Mouse (Mus musculus) cerebellum, postnatal 4 days (tissue): Measurements from ENCODE around the gene Igfbp6.
"Not testable (repeated sequence)": the region's sequence is repeated elsewhere in the genome, so short reads cannot be mapped to it uniquely, and the experiment has no call there.

ENCODE experiments used
- DNase-seq, 2 experiments: peaks; one replicate each; pipeline ENCODE4 v3.0.0; 2022; ENCODE audit warnings: low spot score in 2 of 2, mixed read lengths in 1 of 2

Igfbp6 gene

DNA sequence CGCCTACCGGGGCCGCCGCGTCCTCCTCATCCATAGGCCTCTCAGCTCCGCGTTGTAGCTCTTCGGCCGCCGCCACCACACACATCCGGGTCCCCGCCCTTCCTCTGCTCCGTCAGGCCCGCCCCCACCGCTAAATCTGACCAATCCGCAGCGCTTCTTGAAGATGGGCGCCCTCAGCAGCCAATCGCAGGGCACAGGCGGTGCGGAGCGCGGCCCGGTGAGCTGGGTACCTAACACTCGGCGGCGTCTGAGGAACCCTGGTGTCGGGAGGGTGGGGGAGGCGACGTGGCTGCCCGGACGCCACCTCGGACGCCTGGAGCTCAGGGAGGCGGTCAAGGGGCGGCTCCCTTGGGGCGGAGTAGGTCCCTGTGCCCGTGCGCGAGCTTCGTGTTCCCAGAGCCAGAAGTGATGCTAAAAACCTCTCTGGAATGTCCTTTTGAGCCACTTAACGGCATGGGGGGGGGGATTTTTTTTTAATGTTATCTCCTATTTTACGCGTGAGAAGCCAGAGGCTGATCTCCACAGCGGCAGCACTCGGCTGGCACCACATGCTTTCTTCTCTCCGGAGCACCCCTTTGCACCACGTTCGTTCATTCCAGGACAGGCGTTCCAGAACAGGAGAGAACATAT, 7.9 kb upstream of the Igfbp6 start, which contains the start of gene Spryd3:
TSS of gene Spryd3 (minus strand) at position 106 of the 630 bp plus-strand sequence.
- DNase-seq: peak; percentile 97 to 99

DNA sequence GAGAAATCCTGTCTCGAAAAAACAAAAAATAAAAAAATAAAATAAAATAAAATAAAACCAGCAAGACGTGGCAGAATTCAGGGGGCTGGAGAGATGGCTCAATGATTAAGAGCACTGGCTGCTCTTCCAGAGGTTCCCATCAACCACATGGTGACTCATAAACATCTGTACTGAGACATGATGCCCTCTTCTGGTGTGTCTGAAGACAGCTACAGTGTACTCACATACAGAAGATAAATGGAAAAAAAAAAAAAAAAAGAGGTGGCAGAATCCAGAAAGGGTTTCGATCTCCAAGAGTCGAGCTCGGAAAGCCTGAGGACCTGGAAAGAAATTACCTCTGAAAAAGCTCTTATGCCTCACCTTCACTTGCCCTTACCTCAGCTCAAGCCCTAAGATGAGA, 3.0 kb upstream of the Igfbp6 start:
- DNase-seq: no peak

DNA sequence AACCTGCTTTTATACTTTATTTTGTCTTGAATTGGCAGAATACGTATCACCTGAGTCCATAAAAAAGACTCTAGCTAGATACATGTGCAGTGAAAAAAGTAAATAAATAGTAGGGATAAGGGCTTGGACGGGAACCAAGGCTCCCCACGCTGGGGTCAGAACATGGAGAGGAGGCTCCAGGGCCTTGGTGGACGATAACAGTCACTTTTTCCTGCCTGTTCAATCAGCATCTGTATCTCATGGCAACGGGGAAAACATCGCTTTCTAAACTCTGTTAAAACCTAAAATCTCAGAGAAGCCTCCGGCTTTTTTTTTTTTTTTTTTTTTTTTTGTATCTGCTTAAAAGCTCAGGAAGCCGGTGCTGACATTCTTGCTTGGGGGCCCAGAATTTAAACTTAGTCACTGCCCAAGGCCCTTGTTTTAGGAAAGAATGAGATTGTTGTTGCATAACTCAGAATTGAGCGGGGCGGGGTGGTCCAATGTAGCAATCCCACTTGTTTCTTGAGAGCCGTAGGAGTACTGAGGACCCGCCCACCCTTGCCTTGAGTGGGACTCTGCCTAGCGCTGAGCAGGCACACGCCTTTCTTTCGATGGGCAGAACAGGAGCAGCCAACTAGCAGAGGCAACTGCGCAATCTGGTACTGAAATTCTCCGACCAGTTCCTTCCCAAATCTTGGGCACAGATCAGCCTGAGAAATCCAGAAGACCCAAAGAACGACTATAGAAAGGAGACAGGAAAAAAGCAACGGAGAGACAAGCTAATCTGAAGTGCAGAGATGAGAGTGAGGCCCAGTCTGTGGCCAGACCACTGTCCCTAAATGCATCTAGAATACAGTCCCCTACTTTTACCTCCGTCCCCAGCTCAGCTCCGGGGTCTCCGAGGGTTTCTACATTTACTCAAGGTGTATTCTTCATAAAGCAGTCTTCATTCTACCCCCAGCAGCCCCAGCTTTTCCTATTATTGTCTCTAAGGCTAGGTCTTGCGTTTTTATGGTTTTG, 949 bp upstream of the Igfbp6 start:
- DNase-seq: no peak

DNA sequence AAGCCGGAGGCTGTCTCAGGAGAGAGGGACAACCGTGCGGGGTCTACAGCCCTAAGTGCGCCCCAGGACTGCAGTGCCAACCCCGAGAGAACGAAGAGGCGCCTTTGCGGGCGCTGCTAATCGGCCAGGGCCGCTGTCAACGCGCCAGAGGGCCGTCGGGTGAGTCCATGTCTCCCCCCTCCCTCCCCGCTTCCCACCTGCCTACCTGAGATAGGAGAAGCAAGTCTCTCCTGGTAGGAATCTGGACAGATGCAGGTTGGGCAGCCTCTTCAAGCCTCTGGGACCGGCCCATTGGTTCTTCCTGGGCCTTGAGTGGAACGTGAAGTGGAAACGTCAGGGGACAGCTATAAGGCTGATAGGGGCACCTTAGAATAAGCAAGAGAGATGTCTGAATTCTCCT, 564 bp downstream of the Igfbp6 start:
- no peak for DNase-seq

DNA sequence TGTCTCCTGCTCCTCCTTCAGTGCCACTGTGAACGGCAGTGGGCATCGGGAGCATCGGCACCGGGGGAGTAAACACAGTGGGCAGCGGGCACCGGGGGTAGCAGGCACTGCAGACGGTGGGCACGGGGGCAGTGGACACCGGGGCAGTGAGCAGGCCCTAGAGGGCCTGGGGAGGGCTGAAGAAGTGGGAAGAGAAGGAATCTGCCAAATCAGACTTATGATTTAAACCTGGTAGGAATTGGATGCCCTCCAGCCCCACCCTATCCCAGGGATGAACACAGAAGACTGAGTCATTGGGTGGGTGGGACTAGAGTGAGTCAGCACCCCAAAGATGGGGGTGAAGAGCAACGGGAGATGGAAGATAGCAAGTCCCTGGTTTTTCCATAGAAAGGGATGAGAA, 1.2 kb downstream of the Igfbp6 start:
- no peak for DNase-seq

DNA sequence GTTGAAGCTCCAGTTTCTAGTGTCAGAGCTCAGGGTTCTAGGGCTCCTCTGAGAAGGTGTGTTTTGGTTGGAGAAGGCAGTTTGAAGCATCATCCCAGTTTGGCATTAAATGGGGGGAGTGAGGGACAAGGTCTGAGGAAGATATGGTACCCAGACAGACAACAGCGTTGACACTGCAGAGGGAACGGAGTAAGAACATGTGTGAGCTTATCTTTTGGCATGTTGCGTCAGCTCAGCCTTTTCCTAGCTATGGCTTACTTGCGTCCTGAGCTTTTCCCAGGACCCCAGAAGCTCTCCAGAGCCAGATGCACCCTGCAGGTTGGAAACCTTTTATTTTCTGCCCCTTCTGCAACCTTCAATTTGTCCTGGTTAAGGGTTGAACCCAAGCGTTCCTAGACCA, 1.9 kb downstream of the Igfbp6 start:
- DNase-seq: no peak

DNA sequence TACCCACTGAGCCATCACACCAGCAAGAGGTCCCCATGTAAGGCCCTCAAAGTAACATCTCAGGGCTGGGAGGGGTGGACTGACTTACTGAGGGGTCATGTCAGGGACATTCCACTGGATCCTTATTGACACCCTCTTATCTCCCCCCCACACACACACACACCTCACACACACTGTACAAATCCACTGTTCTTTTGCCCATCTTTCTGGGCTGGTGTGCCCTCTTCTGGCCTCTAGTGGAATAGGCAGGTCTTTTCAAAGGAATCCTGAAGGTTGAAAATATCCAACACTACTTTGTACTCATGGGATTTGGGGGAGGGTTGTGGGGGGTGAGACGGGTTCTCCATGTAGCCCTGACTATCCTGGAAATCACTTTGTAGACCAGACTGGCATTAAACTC, 2.7 kb downstream of the Igfbp6 start:
- peak in 1 of 2 experiments; percentile 53 for DNase-seq

DNA sequence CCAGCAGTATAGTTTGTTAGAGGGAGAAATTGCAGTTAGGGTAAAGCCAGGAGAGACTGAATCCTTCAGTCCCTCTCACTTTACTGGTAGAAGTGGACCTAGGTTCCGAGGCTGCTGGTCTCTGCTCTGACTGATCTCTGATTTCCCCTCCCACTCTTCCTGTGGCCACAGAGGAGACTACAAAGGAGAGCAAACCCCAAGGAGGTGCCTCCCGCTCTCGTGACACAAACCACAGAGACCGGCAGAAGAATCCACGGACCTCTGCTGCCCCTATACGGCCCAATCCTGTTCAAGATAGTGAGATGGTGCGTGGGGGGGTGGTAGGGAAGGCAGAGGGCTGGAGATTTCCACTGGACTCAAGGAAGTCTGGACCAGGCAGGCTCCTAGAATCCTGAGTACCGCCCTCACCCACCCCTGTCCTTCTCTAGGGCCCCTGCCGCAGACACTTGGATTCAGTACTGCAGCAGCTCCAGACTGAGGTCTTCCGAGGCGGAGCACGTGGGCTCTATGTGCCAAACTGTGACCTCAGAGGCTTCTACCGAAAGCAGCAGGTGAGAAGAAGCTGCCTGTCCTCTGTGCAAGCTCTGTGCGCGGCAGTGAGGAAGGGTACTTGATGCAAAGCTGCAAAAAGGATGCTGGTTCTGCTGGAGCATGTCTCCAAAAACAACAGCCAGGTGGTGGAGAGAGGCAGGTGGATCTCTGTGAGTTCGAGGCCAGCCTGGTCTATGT, 3.7 kb downstream of the Igfbp6 start:
- no peak for DNase-seq

DNA sequence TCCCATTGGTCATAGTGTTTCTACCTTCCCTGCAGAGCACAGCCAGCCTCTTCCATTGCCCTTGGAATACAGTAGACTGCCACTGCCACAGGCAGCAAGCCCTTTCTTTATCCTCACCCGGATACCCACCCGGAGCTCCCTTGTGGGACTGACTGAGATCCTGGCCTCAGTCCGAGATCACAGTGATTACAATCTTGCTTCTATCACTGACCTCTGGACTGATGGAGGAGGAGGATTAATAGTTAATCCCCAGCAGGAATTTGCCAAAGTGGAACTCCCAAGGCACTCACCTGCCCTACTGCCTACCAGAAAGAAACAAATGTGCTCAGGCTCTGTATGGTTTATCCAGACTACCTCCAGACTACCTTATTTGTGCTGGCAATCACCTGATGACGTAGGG, 5.4 kb downstream of the Igfbp6 start:
- DNase-seq: no peak

DNA sequence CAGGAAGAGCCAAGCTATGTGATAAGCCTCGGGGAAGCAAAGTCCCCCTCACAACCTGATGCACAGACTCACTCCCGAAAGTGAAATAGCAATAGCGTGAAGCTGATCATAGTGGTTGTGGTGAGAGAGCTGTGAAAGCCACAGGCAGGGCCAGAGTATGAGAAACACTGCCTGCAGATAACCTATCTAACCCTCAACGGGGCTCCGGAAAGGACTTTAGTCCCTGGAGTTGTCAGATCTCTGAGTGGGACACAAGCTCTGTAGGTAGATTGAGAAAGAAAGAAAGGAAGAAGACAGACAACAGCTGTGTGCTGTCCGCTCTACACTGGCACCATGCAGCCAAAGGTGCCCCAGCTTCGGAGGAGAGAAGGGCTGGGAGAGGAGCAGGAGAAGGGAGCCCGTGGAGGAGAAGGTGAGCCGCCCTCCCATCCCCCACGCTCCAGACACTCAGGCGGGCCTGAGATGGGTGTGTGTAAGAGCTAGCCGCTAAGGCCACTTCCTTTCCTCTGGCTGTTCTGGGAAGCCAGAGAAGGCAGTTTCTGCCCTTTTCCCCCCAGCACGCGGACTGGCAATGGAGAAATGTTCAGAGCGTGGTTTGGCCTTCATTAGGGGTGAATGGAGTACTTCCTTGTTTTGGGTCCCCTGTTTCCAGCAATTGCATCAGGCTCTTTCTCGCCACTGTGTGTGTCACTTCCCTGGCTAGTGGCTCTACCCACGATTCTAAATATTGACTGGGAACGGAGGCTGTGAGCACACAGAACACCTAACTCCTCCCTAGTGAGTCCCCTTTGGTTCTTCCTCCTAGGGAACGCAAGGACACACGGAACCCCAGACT, 6.4 kb downstream of the Igfbp6 start, which contains the start of gene Soat2:
TSS of gene Soat2 (plus strand) at position 226 of the 835 bp plus-strand sequence.
- no peak for DNase-seq

DNA sequence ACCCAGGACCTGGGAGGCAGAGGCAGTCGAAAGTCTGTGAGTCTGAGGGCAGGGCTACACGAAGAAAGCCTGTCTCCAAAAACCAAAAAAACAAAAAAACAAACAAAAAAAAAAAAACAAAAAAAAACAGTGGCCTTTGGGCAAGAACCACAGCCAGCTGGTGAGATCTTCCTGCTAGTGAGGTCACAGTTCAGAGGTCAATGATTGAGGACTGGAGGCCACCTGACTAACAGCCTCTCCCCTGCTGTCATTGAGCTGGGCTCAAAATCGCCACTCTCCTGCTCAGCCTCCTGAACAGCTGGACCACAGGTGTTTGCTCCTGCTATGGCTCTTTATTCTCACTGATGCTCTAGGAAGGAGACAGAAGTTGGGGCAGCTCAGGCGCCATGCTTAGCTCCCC, 8.5 kb downstream of the Igfbp6 start:
- no peak for DNase-seq

DNA sequence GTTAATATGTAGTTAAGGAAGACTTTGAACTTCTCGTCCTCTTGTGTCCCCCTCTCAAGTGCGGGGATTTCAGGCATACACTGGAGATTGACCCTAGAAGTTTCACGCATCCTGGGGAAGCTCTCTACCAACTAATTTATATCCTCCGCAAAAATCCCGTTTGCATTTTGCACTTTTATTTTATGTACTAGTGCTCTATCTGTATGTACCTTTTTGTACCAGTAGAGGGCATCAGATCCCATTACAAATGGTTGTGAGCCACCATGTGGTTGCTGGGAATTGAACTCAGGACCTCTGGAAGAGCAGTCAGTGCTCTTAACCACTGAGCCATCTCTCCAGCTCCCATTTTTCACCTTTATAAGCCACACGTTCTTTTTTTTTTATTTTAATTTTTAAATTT, 10.8 kb downstream of the Igfbp6 start:
- DNase-seq: not testable (repeated sequence)

DNA sequence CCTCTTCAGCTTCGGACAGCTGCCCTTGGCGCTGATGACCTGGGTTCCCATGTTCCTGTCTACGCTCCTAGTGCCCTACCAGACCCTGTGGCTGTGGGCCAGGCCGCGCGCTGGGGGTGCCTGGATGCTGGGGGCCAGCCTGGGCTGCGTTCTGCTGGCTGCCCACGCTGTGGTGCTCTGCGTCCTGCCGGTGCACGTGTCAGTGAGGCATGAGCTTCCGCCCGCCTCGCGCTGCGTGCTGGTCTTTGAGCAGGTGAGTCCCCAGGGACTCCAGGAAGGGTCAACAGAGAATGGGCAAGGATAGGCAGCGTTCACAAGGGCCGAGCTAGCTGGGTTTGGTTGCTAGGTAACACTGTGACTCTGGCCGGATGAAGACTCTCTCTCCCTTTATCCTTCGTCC, 12.7 kb downstream of the Igfbp6 start:
- no peak for DNase-seq

DNA sequence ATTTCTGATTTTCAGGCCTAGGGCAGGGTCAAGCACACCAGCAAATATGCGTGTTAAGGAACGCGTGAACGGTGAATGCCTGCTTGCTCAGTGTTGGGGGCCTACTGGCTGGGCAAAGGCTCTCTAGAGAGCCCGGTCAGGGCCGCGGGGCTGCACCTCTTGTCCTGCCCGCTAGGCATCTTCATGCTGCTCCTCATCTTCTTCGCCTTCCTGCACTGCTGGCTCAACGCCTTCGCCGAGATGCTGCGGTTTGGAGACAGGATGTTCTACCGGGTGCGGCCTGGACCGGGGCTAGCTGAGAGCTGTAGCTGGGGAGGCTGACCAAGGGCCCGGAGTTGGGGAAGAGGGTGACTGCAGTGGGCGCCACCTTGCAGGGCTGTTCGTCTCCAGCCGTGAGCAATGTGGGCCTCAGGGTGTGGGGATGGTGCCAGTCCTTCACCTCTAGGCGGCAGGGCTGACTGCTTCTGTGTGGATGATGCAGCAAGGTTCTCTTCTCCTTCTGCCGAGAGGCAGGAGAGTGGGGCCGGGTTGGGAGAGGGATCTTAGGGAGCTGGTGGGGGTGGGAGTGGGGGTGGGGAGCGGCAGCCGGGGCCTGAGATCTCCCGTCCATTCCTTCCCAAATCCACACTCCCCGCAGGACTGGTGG, 16.4 kb downstream of the Igfbp6 start:
- no peak for DNase-seq

DNA sequence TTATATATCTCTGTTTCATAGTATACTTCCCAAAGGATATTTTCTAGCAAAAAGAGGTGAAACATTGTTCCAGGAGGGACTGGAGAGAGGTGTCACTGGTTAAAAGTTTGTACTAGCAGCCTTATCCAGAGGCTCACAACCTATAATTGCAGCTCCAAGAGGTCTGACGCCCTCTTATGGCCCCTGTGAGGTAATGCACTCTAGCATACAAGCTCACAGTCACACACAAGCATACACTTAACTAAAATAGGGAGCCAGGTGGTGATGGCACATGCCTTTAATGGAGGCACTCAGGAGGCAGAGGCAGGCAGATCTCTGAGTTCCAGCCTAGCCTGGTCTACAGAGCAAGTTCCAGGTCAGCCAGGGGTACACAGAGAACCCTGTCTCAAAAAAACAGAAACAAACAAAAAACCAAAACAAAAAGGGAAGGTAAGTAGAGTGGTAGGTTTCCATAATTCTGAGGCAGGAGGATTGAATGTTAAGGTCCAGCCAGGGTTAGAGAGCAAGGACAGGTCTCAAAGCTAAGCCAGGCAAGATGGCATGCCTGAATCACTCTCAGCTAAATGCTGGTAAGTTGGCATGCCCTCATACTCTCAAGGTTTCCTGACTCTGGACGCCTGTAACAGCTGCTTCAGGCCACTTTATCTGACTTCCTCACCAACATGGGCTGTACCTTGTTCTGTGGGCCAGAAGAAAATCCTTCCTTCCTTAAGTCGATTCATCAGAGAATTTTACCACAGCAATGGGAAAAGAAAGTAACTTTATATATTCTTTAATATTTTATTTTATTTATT, 19.9 kb downstream of the Igfbp6 start:
- DNase-seq: no peak

DNA sequence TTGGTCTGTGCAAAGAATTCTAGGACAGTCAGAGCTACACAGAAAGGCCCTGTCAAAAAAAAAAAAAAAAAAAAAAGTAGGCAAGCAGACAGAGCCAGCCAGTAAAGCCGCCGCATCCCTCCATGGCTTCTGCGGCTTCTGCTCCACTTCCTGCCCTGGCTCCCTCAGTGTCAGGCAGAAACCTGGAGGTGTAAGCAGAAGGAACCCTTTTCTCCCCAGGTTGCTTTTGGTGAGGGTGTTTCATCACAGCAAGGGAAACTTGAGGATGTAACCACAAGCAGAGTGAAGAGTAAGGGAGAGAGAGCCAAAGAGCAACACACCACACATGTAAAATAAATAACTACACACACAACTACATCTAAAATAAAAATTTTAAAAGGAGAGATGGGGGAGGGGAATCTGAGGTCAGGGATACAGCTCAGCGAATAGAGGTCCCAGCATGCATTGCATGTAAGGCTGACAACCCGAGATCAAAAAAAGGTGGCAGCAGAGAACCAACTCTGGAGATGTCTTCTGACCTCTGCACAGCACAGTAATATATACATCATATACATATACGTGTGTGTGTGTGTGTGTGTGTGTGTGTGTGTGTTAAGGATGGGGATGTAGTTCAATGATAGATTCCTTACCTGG, 21.4 kb downstream of the Igfbp6 start:
- DNase-seq: no peak

DNA sequence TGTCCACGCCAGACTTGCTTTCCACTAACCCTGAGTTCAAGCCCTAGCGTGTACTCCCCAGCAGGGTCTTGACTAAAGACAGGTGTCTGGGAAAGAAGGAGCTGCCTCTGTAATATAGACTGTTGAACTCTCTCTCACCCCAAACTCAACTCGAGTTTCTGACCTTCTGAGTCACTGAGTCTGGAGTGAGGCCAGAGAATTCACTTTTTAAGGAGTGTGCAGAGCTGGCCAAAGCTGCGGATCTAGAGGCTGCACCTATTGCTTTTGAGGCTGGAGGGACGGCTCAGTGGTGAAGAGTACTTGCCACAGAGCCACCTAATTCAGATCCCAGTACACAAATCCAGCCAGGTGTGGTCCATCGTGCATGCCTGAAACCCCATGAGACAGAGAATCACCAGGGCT, 23.5 kb downstream of the Igfbp6 start:
- no peak for DNase-seq

DNA sequence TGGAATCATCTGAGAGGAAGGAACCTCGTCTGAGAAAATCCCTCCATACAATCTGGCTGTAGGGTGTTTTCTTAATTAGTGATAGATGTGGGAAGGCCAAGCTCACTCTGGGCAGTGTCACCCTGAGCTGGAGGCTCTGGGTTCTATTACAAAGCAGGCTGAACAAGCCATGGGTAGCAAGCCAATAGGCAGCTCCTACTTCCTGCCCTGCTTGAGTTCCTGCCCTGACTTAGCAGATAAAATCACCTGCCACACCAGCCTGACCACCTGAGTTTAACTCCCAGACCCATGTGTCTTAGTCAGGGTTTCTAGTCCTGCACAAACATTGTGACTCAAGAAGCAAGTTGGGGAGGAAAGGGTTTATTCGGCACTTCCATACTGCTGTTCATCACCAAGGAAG, 24.9 kb downstream of the Igfbp6 start:
- no peak for DNase-seq

DNA sequence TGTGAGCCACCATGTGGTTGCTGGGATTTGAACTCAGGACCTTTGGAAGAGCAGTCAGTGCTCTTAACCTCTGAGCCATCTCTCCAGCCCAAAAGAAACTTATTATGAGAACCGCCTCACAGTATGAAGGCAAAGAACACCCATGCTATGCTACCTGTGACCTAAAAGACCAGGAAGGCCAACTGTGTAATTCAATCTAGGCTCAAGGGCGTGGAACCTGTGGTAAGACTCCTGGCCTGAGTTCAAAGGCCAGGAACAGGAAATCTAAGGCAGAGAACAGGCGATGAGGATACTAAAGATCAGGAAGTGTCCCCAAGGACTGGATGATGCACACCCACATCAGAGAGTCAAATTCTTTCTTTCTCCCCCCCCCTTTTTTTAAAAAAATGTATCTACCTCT, 29.4 kb downstream of the Igfbp6 start:
- no peak for DNase-seq
